Comparison of ENCODE assay signal across 13 mouse cellular contexts in the genomic region with DNA sequence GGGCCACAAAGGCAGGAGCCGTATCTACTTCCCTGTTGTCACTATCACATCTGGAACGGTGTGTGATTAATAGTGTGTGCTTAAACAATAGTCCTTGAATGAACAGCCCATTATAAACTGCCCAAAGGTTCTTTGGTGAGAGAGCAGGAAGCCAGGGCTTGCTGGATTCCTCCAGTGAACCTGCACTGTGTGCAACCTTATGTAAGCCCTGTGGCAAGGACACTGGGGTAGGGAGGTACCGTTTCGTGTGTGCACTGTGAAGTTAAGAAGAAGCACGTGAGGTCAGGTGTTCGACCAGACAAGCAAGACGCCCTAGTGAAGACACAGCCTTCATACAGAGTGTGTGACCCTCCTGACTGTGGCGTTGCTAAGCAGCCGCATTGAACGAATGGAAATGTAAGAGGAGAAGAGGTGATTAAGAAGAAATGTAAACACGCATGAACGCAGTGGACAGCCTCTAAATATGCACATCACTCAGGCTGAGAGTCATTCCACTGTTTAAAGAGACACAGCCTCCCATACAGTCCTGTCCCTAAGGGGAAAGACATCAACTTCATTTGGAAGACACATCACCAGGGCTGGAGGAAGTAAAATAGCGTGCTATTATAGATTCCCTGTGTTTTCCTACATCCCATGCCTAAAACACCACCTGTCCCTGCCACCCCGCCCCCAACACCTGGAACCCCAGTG.
DNase-seq lines count a peak whose midpoint lies in the region; ATAC-seq and TF ChIP-seq lines count a peak whose summit lies in the region.
"Had no signal": no experiment of that assay in that cellular context is flagged by ENCODE, and none has a peak within 500 bp of the region (broad histone marks: within the 10 kb centered on the region; RNA-seq: fewer than 3 reads in every experiment).

No protein-coding gene starts in this region.

- no peak for TF ChIP-seq CTCF in lung, embryonic 14.5 days (IDR thresholded peaks at IDR 0.05; ENCODE audit: low read depth)

- 0 out of 2 replicates have a peak overlapping the region, but pooled peaks have one; percentile 6 for H3K27ac ChIP-seq in lung, embryonic 14.5 days (ENCODE audit: low read depth)
- no peak overlapping the region for H3K27ac ChIP-seq in intestine, embryonic 15.5 days
- no peak overlapping the region; the same call in 1 of the 2 replicates for H3K27ac ChIP-seq in stomach, embryonic 15.5 days
- no peak overlapping the region for H3K27ac ChIP-seq in forebrain, embryonic 13.5 days
- H3K27ac ChIP-seq: limb, embryonic 15.5 days; macrophage had no signal

- peak; percentile 27 for DNase-seq in embryo, embryonic 10 days (ENCODE audit: low spot score)
- no peak for DNase-seq in embryo, embryonic 11 days
- peak; percentile 32 for DNase-seq in lung, embryonic 14.5 days
- DNase-seq in lung, postnatal 14 days = no peak
- DNase-seq in thymus, postnatal 4 days = no peak
- DNase-seq: cerebellum, adult 2 months; kidney, adult 11 months had no signal

- H3K27me3 ChIP-seq in lung, embryonic 14.5 days (ENCODE audit: insufficient read depth, low read length) = no peaks in the 10 kb centered on the region
- H3K27me3 ChIP-seq in intestine, embryonic 15.5 days (replicated peaks) = no peaks in the 10 kb centered on the region
- no peaks in the 10 kb centered on the region for H3K27me3 ChIP-seq in stomach, embryonic 15.5 days (replicated peaks)
- no peaks in the 10 kb centered on the region for H3K27me3 ChIP-seq in forebrain, embryonic 13.5 days
- H3K27me3 ChIP-seq: CH12.LX; limb, embryonic 15.5 days had no signal

- H3K9me3 ChIP-seq in lung, embryonic 14.5 days (ENCODE audit: low read depth, low read length) = peaks cover 3% of the 10 kb centered on the region; the same call in 1 of the 2 replicates
- no peaks in the 10 kb centered on the region for H3K9me3 ChIP-seq in intestine, embryonic 15.5 days
- H3K9me3 ChIP-seq in stomach, embryonic 15.5 days = no peaks in the 10 kb centered on the region
- no peaks in the 10 kb centered on the region for H3K9me3 ChIP-seq in forebrain, embryonic 13.5 days (replicated peaks)
- H3K9me3 ChIP-seq: limb, embryonic 15.5 days had no signal

- peaks cover 10% of the 10 kb centered on the region for H3K4me1 ChIP-seq in lung, embryonic 14.5 days (ENCODE audit: insufficient read depth)
- H3K4me1 ChIP-seq in intestine, embryonic 15.5 days (replicated peaks) = peaks cover 7% of the 10 kb centered on the region; the same call in 1 of the 2 replicates
- peaks cover 6% of the 10 kb centered on the region for H3K4me1 ChIP-seq in stomach, embryonic 15.5 days
- H3K4me1 ChIP-seq in forebrain, embryonic 13.5 days = no peaks in the 10 kb centered on the region
- H3K4me1 ChIP-seq: limb, embryonic 15.5 days had no signal

- H3K4me2 ChIP-seq in lung, embryonic 14.5 days = peak overlapping the region; percentile 21; the same call in 1 of the 2 replicates
- peak overlapping the region; percentile 14; the same call in 1 of the 2 replicates for H3K4me2 ChIP-seq in intestine, embryonic 15.5 days (replicated peaks)
- peak overlapping the region; percentile 33; the same call in 1 of the 2 replicates for H3K4me2 ChIP-seq in stomach, embryonic 15.5 days
- H3K4me2 ChIP-seq in forebrain, embryonic 13.5 days = no peak overlapping the region
- H3K4me2 ChIP-seq: limb, embryonic 15.5 days had no signal

- H3K4me3 ChIP-seq in lung, embryonic 14.5 days (ENCODE audit: low read depth, low read length) = no peak overlapping the region
- no peak overlapping the region for H3K4me3 ChIP-seq in intestine, embryonic 15.5 days (replicated peaks)
- H3K4me3 ChIP-seq in stomach, embryonic 15.5 days (replicated peaks) = no peak overlapping the region
- no peak overlapping the region for H3K4me3 ChIP-seq in forebrain, embryonic 13.5 days
- H3K4me3 ChIP-seq: limb, embryonic 15.5 days had no signal

- H3K36me3 ChIP-seq in lung, embryonic 14.5 days (ENCODE audit: insufficient read depth) = no peaks in the 10 kb centered on the region
- no peaks in the 10 kb centered on the region for H3K36me3 ChIP-seq in intestine, embryonic 15.5 days
- H3K36me3 ChIP-seq in stomach, embryonic 15.5 days = no peaks in the 10 kb centered on the region
- H3K36me3 ChIP-seq in forebrain, embryonic 13.5 days (ENCODE audit: poor library complexity, severe bottlenecking) = no peaks in the 10 kb centered on the region
- H3K36me3 ChIP-seq: limb, embryonic 15.5 days had no signal

- H3K9ac ChIP-seq in lung, embryonic 14.5 days = no peak overlapping the region
- no peak overlapping the region for H3K9ac ChIP-seq in intestine, embryonic 15.5 days
- H3K9ac ChIP-seq in stomach, embryonic 15.5 days = no peak overlapping the region
- no peak overlapping the region for H3K9ac ChIP-seq in forebrain, embryonic 13.5 days
- H3K9ac ChIP-seq: limb, embryonic 15.5 days had no signal

- 20% methylated on average over 14 of the region's 14 CpGs for WGBS in lung, embryonic 14.5 days
- WGBS in intestine, embryonic 15.5 days = 31% methylated on average over 14 of the region's 14 CpGs
- WGBS in stomach, embryonic 15.5 days = 27% methylated on average over 14 of the region's 14 CpGs
- 72% methylated on average over 14 of the region's 14 CpGs for WGBS in forebrain, embryonic 13.5 days

- peak; percentile 54; the same call in 1 of the 2 replicates for ATAC-seq in lung, embryonic 14.5 days (ENCODE audit: insufficient read depth)
- peak; percentile 88 for ATAC-seq in intestine, embryonic 15.5 days
- peak; percentile 75 for ATAC-seq in stomach, embryonic 15.5 days (ENCODE audit: insufficient read depth, low FRiP score, low read depth)
- ATAC-seq in forebrain, embryonic 13.5 days = no peak

Comparison
In these comparisons a context has a peak if more than half of its experiments do, and no peak if none do; other contexts are left out.
1. DNase-seq: peak in embryo, embryonic 10 days (single experiment) and lung, embryonic 14.5 days (single experiment); none in embryo, embryonic 11 days (single experiment), lung, postnatal 14 days (single experiment) and thymus, postnatal 4 days (single experiment).